Mouse (Mus musculus): ENCODE data around the gene Mymx.

GRCm38 (mm10) chr17:45631940-45632339 is 30.0 kb upstream of the Mymx start:
- TF ChIP-seq POLR2A (IDR thresholded peaks at IDR 0.05; ENCODE audit: insufficient read length, low read depth) (no peak), USF1 (IDR thresholded peaks at IDR 0.05; ENCODE audit: low read depth) (no peak), POLR2AphosphoS2 (IDR thresholded peaks at IDR 0.05; ENCODE audit: insufficient read length, low read depth) (no peak), E2F4 (IDR thresholded peaks at IDR 0.05; ENCODE audit: insufficient read depth) (no peak), MYOG (IDR thresholded peaks at IDR 0.05; ENCODE audit: control insufficient read depth in 1 of 3, insufficient read depth in 1 of 3, insufficient read length in 2 of 3, low read depth in 2 of 3) (no peak), MAX (IDR thresholded peaks at IDR 0.05; ENCODE audit: low read depth) (no peak), MYOD1 (IDR thresholded peaks at IDR 0.05; ENCODE audit: control insufficient read depth in 1 of 3, insufficient read length in 2 of 3, low read depth in 2 of 3) (no peak)
